Mouse (Mus musculus) embryonic fibroblast, embryonic 13.5 days (primary cell): Measurements from ENCODE around the gene Anapc11. TPM values are rescaled to one million over a fixed set of nuclear protein-coding genes. Genes with fewer than 3 reads are reported as not detected.

Experiments
- H3K27ac ChIP-seq: 2 replicates; pipeline ENCODE4 v1.5.1; 2012; ENCODE audit warnings: low read length, control low read depth, inconsistent platforms; ENCODE audit not compliant: insufficient read depth
- H3K4me1 ChIP-seq: 2 replicates; pipeline ENCODE4 v1.6.1; 2011; ENCODE audit warnings: low read length; ENCODE audit not compliant: control insufficient read depth, insufficient read depth
- H3K4me3 ChIP-seq: 2 replicates; pipeline ENCODE4 v1.5.1; 2011; ENCODE audit warnings: mild to moderate bottlenecking, control low read depth, low read length; ENCODE audit not compliant: insufficient read depth
- CTCF ChIP-seq: IDR thresholded peaks from 2 replicates; pipeline ENCODE4 v1.5.1; 2011; ENCODE audit warnings: mild to moderate bottlenecking, control low read depth, low read length, moderate library complexity, borderline replicate concordance; ENCODE audit not compliant: insufficient read depth
- POLR2A ChIP-seq: IDR thresholded peaks from 2 replicates; pipeline ENCODE4 v1.6.1; 2011; ENCODE audit warnings: low read depth, mild to moderate bottlenecking, control low read depth, low read length, moderate library complexity
- polyA plus RNA-seq: library from polyadenylated mRNA; stranded (reverse); fragments of >200 nt; gene quantifications from 2 replicates; pipeline ENCODE4 v1.2.4, GENCODE M21; 2011; ENCODE audit warnings: low read depth; ENCODE audit not compliant: missing spikeins, insufficient read length

The Anapc11 gene
- polyA plus RNA-seq, 1 experiment: 87.2 TPM

- Histone ChIP-seq H3K27ac (no peak overlapping the region), H3K4me1 (no peaks in the 10 kb centered on the region), H3K4me3 (no peak overlapping the region)
- TF ChIP-seq POLR2A (no peak), CTCF (no peak)
Measured at GRCm38 (mm10) chr11:120560952-120561728, 37.1 kb upstream of the Anapc11 start.

GRCm38 (mm10) chr11:120562949-120563348, 35.3 kb upstream of the Anapc11 start:
- TF ChIP-seq CTCF (no peak), POLR2A (no peak)
- Histone ChIP-seq H3K4me1 (no peaks in the 10 kb centered on the region; the same call in 1 of the 2 replicates), H3K27ac (no peak overlapping the region), H3K4me3 (no peak overlapping the region)

- H3K27ac ChIP-seq: no peak overlapping the region
- H3K4me3 ChIP-seq: no peak overlapping the region
- TF ChIP-seq CTCF: peak; percentile 54; the same call in 1 of the 2 replicates
- no peak for TF ChIP-seq POLR2A
- H3K4me1 ChIP-seq: peaks cover 3% of the 10 kb centered on the region; the same call in 1 of the 2 replicates
Measured at GRCm38 (mm10) chr11:120565114-120565513, 33.1 kb upstream of the Anapc11 start.

GRCm38 (mm10) chr11:120568324-120568723, 29.9 kb upstream of the Anapc11 start:
- H3K4me3 ChIP-seq: no peak overlapping the region
- peaks cover 8% of the 10 kb centered on the region; the same call in 1 of the 2 replicates for H3K4me1 ChIP-seq
- H3K27ac ChIP-seq: no peak overlapping the region
- TF ChIP-seq CTCF: no peak
- TF ChIP-seq POLR2A: no peak

GRCm38 (mm10) chr11:120571122-120571521, 27.1 kb upstream of the Anapc11 start:
- TF ChIP-seq POLR2A: no peak
- TF ChIP-seq CTCF: no peak
- Histone ChIP-seq H3K4me1 (peaks cover 8% of the 10 kb centered on the region; the same call in 1 of the 2 replicates), H3K27ac (no peak overlapping the region), H3K4me3 (peak overlapping the region; percentile 98)

DNA sequence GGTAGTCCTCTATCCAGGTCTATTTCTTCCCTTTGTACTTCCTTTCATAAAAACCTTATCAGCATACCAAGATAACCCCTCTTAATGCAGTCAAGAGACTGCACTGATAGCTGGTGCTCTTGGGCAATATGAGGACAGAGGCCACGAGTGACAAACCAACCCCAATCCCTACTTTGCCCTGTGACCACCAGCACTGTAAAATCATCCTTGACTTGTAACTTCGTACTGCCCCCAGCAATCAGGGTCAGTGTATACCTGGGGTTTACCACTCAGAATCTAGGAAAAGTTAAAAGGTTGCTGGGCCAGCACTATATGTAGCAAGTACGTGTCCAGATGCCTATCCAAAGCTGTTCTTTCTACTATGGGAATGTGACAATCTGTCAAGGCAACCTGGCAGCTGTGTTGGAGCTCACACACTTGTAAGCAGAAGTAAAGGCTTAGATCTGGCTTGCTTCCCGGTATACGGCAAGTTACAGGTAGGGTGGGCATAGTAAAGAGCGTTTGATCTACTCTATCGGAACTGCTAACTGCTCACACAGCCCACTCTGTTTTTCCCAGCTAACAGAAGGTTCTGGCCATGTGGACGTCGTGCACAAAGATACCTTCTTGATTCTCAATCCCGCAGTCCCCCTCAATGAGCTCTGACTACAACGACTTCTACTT, 26.3 kb upstream of the Anapc11 start:
- no peak for TF ChIP-seq CTCF
- TF ChIP-seq POLR2A: no peak
- Histone ChIP-seq H3K27ac (no peak overlapping the region), H3K4me1 (peaks cover 8% of the 10 kb centered on the region; the same call in 1 of the 2 replicates), H3K4me3 (peak overlapping the region; percentile 98)

DNA sequence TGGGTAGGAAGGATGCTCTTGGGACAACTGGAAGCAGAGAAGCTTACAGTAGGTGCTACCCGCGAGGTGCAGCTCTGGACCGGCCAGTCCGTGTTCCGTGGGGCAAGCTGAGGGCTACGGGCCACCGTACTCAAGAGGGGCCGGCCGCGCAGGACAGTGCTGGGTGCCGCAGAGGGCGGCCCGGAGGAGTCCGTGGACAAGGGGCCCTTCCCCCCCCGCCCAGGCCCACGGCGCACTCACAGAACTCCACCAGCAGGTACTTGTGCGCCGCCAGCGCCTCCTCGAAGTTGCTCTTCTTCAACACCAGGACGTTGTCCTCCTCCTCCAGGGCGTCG, 25.8 kb upstream of the Anapc11 start:
- no peak for TF ChIP-seq POLR2A
- TF ChIP-seq CTCF: no peak

DNA sequence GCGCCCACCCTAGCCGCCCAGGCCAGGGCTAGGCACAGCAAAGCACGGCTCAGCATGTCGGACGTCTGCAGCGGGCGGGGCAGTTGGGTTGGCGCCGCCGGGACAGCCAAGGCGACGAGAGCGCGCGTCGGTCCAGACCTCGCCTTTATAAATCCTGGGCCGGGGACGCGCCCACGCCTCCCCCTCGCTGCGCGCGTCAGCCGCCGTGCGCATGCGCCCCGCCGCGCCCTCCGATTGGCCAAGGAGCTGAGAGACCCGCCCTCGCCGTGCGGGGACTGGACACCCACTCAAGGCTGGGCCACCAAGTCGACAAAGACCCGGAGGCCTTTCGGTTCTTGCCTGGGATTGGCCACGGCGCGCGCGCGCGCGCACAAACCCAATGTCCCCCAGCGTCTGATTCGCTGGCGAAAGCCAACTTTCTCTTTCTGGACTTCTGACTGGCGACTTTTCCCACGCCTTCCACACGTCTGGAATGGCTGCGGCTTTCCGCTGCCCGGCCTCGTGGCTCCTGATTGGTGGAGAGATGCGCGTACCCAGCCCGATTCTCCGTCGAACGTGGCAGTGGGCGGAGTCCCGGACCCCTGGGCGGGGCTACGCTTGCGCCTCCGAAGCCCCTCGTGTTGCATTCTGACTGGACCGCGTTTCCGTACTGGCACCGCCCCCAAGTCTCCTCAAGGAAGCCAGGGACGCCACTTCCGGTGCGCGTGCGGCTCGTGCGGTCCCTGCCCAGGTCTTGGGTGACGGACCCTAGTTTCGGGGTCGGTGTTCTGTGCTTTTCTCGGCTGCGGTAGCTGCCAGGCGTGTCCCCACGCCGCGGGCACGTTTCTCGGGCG, 25.3 kb upstream of the Anapc11 start, which contains the start of gene P4hb:
Gene P4hb, minus strand, starts transcription at position 502 of the 833 bp plus-strand sequence.
- Histone ChIP-seq H3K27ac (peak within 1 kb of the TSS; percentile 95), H3K4me1 (peaks cover 8% of the 10 kb centered on the region; the same call in 1 of the 2 replicates)
- TF ChIP-seq CTCF (no peak), POLR2A (peak; percentile 100)

More for the DNA sequence above, 25.8 kb upstream of the Anapc11 start:
- peak overlapping the region; percentile 98 for H3K4me3 ChIP-seq
- H3K27ac ChIP-seq: 0 out of 2 replicates have a peak overlapping the region, but pooled peaks have one; percentile 30
- H3K4me1 ChIP-seq: peaks cover 8% of the 10 kb centered on the region; the same call in 1 of the 2 replicates

GRCm38 (mm10) chr11:120573585-120574277, 24.5 kb upstream of the Anapc11 start:
- Histone ChIP-seq H3K4me3 (peak overlapping the region; percentile 72), H3K4me1 (peaks cover 9% of the 10 kb centered on the region; the same call in 1 of the 2 replicates), H3K27ac (peak overlapping the region; percentile 95)
- TF ChIP-seq CTCF (no peak), POLR2A (no peak; the same call in 1 of the 2 replicates)

More for the DNA sequence above, 25.3 kb upstream of the Anapc11 start, which contains the start of gene P4hb:
- peak within 1 kb of the TSS; percentile 98 for H3K4me3 ChIP-seq
